Mouse (Mus musculus): ENCODE measurements at regions not wholly inside any gene's neighbourhood (a gene's known extent, or its start where the extent isn't known, plus 50 kb on each side); places are given as distances from the start of the nearest gene placed in this dataset.

DNA sequence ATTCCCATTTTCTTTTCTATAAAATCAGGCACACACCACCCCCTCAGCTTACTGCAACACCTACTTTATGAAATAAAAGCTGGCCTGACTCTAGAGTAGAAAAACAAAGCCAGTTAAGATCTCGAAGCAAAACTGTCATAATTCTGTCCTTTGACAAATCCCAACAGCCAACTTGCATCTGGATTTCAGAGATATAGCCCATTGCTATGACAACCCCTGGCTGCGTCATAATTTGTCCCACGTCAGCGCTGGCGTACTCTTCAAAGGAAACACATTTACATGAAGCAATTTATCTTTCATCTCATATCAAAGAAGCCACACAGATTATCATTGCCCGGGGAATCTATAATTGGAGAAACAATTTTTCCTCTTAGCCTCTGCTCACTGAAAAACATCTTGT is 126.4 kb downstream of the Gm9817 start:
- no peak overlapping the region for H3K9ac ChIP-seq (ENCODE audit: low read depth, low read length)
- H3K4me2 ChIP-seq (ENCODE audit: low read depth, low read length) = no peak overlapping the region
- H3K27ac ChIP-seq (ENCODE audit: low read length) = no peak overlapping the region
- no peaks in the 10 kb centered on the region for H3K9me3 ChIP-seq (replicated peaks; ENCODE audit: control insufficient read depth, low read length)
- 42% methylated on average over 6 of the region's 6 CpGs for whole genome bisulfite sequencing (ENCODE audit: insufficient replicate concordance)
- no peak overlapping the region for H3K4me3 ChIP-seq (ENCODE audit: low read depth, low read length)
- H3K4me1 ChIP-seq (ENCODE audit: control insufficient read depth, low read depth, low read length) = no peaks in the 10 kb centered on the region
- peaks cover 32% of the 10 kb centered on the region for H3K27me3 ChIP-seq (ENCODE audit: control insufficient read depth, insufficient read depth, low read depth, low read length)
- no peaks in the 10 kb centered on the region for H3K36me3 ChIP-seq (ENCODE audit: control insufficient read depth, insufficient read depth)
- ATAC-seq (ENCODE audit: low read depth) = no peak

DNA sequence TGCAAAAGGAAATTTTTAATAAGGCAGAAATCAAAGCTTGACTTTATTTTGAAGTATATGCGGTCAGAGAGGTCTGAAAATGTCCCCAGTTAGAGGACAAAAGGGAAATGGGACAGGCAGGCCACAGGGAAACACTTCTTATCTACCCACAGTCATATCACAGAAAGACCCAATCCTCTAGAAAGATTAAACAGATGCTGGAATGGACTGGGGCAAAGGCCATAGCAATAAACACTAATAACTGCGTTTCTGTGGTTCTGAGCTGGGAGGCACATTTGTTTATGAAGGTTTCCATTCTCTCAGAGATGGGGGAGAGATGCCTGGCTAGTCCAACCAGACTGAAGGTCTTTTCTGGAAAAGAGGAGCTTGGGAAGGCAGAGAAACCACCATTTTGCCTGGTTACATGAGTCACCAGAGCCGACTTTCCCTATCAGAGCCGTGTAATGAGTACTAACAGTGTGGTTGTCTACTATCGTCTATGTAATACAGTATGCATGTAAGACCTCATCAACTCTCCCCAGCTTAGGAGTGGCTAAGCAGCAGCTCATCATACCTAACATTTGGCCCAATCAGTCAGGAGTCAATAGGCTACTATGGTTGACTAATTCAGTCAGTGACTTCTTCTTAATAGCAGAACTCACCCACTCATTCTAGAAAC is 130.2 kb downstream of the Gm9817 start:
- no peak overlapping the region for H3K4me3 ChIP-seq (ENCODE audit: low read depth, low read length)
- H3K27ac ChIP-seq (ENCODE audit: low read length) = no peak overlapping the region
- no peaks in the 10 kb centered on the region for H3K9me3 ChIP-seq (replicated peaks; ENCODE audit: control insufficient read depth, low read length)
- no peak overlapping the region for H3K4me2 ChIP-seq (ENCODE audit: low read depth, low read length)
- H3K9ac ChIP-seq (ENCODE audit: low read depth, low read length) = no peak overlapping the region
- peaks cover 39% of the 10 kb centered on the region for H3K27me3 ChIP-seq (ENCODE audit: control insufficient read depth, insufficient read depth, low read depth, low read length)
- H3K4me1 ChIP-seq (ENCODE audit: control insufficient read depth, low read depth, low read length) = no peaks in the 10 kb centered on the region
- no peak for ATAC-seq (ENCODE audit: low read depth)
- 46% methylated on average over 5 of the region's 5 CpGs for WGBS (ENCODE audit: insufficient replicate concordance)
- no peaks in the 10 kb centered on the region for H3K36me3 ChIP-seq (ENCODE audit: control insufficient read depth, insufficient read depth)

DNA sequence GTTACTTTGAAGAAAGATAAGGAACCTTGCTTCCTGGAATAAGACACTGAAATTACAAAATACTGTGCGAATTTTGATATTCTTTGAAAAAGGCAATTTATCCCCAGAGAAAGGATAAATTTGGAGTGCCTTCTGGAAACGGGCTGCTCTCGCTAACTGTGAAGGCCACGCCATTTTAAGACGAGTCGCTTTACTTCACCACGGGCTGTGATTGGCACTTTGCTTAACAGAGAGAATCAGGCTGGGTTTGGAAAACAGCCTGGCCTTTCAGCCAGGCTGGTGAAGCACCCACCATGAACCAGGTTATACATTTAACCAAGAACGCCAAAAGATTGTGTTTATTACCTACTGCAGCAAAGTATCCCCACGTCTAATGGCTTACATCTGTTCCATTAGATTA is 132.7 kb downstream of the Gm9817 start:
- Histone ChIP-seq H3K4me2 (ENCODE audit: low read depth, low read length) (no peak overlapping the region), H3K4me3 (ENCODE audit: low read depth, low read length) (no peak overlapping the region), H3K27ac (ENCODE audit: low read length) (no peak overlapping the region), H3K9ac (ENCODE audit: low read depth, low read length) (no peak overlapping the region), H3K4me1 (ENCODE audit: control insufficient read depth, low read depth, low read length) (no peaks in the 10 kb centered on the region), H3K36me3 (ENCODE audit: control insufficient read depth, insufficient read depth) (no peaks in the 10 kb centered on the region), H3K9me3 (replicated peaks; ENCODE audit: control insufficient read depth, low read length) (no peaks in the 10 kb centered on the region), H3K27me3 (ENCODE audit: control insufficient read depth, insufficient read depth, low read depth, low read length) (peaks cover 43% of the 10 kb centered on the region)
- no peak for ATAC-seq (ENCODE audit: low read depth)
- WGBS (ENCODE audit: insufficient replicate concordance) = 60% methylated on average over 9 of the region's 9 CpGs

DNA sequence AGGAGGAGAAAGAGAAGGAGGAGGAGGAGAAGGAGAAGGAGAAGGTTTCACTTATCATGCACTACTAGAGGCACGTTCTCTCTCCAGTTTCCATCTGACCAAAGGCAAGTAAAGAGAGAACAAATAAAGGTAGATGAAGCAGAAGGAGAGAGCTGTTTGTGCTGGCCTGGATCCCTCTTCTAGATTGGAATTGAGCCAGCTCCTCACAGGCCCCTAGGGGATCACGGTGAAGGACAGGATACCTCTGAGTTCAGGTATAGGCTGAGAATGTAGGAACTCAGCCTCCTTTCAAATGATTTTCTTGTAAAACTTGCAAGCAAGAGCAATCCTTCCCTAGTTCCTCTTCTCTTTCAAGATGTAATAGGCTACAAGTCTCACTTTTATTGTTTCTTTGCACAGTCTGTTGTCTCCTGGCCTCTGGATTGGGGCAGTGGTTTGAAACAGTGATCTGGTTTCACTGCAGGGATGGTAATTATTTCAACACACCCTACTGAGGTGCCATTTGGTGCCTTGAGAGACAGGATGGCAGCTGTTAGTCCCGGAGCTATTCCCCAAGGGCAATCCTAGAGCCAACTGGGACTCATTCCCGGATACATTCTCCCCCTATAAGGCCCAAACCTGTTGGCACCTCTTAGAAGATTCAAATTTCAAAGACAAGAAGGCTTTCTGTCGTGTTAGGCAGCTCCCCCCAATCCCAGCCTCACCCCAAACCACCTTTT is 134.8 kb downstream of the Gm9817 start:
- ATAC-seq (ENCODE audit: low read depth) = no peak
- Histone ChIP-seq H3K9me3 (replicated peaks; ENCODE audit: control insufficient read depth, low read length) (no peaks in the 10 kb centered on the region), H3K27me3 (ENCODE audit: control insufficient read depth, insufficient read depth, low read depth, low read length) (peaks cover 35% of the 10 kb centered on the region), H3K27ac (ENCODE audit: low read length) (no peak overlapping the region), H3K9ac (ENCODE audit: low read depth, low read length) (no peak overlapping the region), H3K36me3 (ENCODE audit: control insufficient read depth, insufficient read depth) (no peaks in the 10 kb centered on the region), H3K4me1 (ENCODE audit: control insufficient read depth, low read depth, low read length) (no peaks in the 10 kb centered on the region), H3K4me3 (ENCODE audit: low read depth, low read length) (no peak overlapping the region), H3K4me2 (ENCODE audit: low read depth, low read length) (no peak overlapping the region)
- 30% methylated on average over 5 of the region's 5 CpGs for WGBS (ENCODE audit: insufficient replicate concordance)

DNA sequence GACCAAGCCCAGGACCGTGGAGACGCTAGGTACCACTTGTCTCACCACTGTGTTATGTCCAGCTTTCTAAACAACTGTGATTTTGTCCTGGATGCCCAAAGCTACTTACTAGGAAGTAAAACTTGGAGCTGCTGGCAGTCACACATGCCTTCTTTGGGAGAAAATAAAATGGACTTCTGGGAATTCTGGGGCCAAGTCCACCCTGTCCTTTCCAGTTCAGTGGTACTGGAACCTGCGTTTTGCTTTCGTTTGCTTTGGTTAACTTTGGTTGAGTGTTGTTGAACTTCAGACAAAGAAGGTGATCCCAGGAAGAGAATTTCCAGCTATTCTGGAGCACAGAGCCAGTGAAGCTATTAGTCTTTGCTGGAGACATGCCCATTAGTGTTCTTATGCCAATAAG is 139.8 kb downstream of the Gm9817 start:
- Histone ChIP-seq H3K36me3 (ENCODE audit: control insufficient read depth, insufficient read depth) (no peaks in the 10 kb centered on the region), H3K9ac (ENCODE audit: low read depth, low read length) (no peak overlapping the region), H3K27me3 (ENCODE audit: control insufficient read depth, insufficient read depth, low read depth, low read length) (peaks cover 46% of the 10 kb centered on the region), H3K4me3 (ENCODE audit: low read depth, low read length) (no peak overlapping the region), H3K4me1 (ENCODE audit: control insufficient read depth, low read depth, low read length) (no peaks in the 10 kb centered on the region), H3K27ac (ENCODE audit: low read length) (no peak overlapping the region), H3K9me3 (replicated peaks; ENCODE audit: control insufficient read depth, low read length) (no peaks in the 10 kb centered on the region), H3K4me2 (ENCODE audit: low read depth, low read length) (no peak overlapping the region)
- 67% methylated on average over 4 of the region's 4 CpGs for WGBS (ENCODE audit: insufficient replicate concordance)
- ATAC-seq (ENCODE audit: low read depth) = no peak

DNA sequence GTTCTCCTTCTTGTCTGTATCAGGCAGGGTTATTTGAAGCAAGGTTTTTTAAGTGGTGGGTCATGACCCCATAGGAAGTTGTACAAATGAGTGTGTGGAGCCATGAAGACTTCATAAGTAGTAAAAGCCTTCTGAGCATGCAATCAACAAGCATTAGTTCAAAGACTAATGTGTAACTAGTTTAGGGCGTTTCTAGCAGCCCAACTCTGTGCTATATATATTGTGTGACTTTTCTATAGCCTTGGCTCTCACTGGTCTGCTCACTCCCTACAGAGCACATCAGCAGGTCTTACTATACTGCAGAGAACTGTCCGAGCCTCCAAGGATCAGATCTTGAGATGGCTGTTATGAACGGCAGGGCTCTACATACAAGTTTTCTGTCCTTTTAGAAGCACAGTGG is 141.2 kb downstream of the Gm9817 start:
- H3K4me2 ChIP-seq (ENCODE audit: low read depth, low read length) = no peak overlapping the region
- H3K4me1 ChIP-seq (ENCODE audit: control insufficient read depth, low read depth, low read length) = no peaks in the 10 kb centered on the region
- H3K27me3 ChIP-seq (ENCODE audit: control insufficient read depth, insufficient read depth, low read depth, low read length) = peaks cover 50% of the 10 kb centered on the region
- H3K9me3 ChIP-seq (replicated peaks; ENCODE audit: control insufficient read depth, low read length) = no peaks in the 10 kb centered on the region
- 61% methylated on average over 3 of the region's 3 CpGs for WGBS (ENCODE audit: insufficient replicate concordance)
- H3K36me3 ChIP-seq (ENCODE audit: control insufficient read depth, insufficient read depth) = no peaks in the 10 kb centered on the region
- no peak overlapping the region for H3K27ac ChIP-seq (ENCODE audit: low read length)
- H3K4me3 ChIP-seq (ENCODE audit: low read depth, low read length) = no peak overlapping the region
- no peak overlapping the region for H3K9ac ChIP-seq (ENCODE audit: low read depth, low read length)
- no peak for ATAC-seq (ENCODE audit: low read depth)

DNA sequence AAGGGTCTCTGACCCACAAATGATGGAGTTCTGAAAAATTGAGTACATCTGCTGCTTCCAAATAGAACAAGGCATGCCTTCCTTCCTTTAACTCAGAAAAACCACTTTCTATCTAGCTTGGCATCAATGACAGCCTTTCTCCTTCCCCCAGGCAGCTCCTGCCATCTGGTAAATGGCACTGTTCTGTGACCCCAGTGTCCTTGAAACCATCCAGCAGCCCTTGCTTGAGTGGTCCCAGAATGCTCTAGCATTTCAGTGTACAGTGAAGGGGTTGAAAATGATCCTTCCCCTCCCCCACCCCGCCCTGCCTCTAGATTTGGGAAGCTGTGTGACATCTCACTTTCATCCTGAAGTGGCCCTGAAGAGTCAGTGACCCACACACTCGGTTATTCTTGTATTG is 152.3 kb downstream of the Gm9817 start:
- no peak overlapping the region for H3K4me2 ChIP-seq (ENCODE audit: low read depth, low read length)
- no peak overlapping the region for H3K4me3 ChIP-seq (ENCODE audit: low read depth, low read length)
- no peak for ATAC-seq (ENCODE audit: low read depth)
- no peaks in the 10 kb centered on the region for H3K4me1 ChIP-seq (ENCODE audit: control insufficient read depth, low read depth, low read length)
- 33% methylated on average over 2 of the region's 2 CpGs for WGBS (ENCODE audit: insufficient replicate concordance)
- H3K9ac ChIP-seq (ENCODE audit: low read depth, low read length) = no peak overlapping the region
- no peaks in the 10 kb centered on the region for H3K9me3 ChIP-seq (replicated peaks; ENCODE audit: control insufficient read depth, low read length)
- H3K36me3 ChIP-seq (ENCODE audit: control insufficient read depth, insufficient read depth) = no peaks in the 10 kb centered on the region
- H3K27me3 ChIP-seq (ENCODE audit: control insufficient read depth, insufficient read depth, low read depth, low read length) = peaks cover 40% of the 10 kb centered on the region
- no peak overlapping the region for H3K27ac ChIP-seq (ENCODE audit: low read length)

DNA sequence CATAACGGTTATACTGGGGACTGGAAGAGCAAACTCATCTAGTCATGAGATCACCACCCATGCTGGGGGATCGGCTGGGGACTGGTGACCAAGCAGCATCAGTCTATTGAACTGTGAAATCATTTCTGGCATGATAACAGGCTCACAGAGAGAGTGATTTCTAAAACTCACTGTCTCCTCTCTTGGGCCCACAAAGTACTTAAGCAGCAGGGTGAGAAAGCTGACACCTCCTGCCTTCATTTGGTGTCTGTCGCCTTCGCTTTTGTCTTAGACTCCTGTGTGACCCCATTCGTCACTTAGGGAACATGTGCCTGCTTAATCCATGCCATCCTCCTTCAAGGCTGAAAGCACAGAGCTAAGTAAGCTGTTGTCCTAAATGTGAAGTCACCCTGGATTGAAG is 154.3 kb upstream of the Mylip start:
- Histone ChIP-seq H3K27ac (ENCODE audit: low read length) (no peak overlapping the region), H3K9me3 (replicated peaks; ENCODE audit: control insufficient read depth, low read length) (no peaks in the 10 kb centered on the region), H3K4me3 (ENCODE audit: low read depth, low read length) (no peak overlapping the region), H3K4me1 (ENCODE audit: control insufficient read depth, low read depth, low read length) (no peaks in the 10 kb centered on the region), H3K4me2 (ENCODE audit: low read depth, low read length) (no peak overlapping the region), H3K27me3 (ENCODE audit: control insufficient read depth, insufficient read depth, low read depth, low read length) (peaks cover 63% of the 10 kb centered on the region), H3K9ac (ENCODE audit: low read depth, low read length) (no peak overlapping the region), H3K36me3 (ENCODE audit: control insufficient read depth, insufficient read depth) (no peaks in the 10 kb centered on the region)
- ATAC-seq (ENCODE audit: low read depth) = no peak
- WGBS (ENCODE audit: insufficient replicate concordance) = 60% methylated on average over 5 of the region's 5 CpGs

DNA sequence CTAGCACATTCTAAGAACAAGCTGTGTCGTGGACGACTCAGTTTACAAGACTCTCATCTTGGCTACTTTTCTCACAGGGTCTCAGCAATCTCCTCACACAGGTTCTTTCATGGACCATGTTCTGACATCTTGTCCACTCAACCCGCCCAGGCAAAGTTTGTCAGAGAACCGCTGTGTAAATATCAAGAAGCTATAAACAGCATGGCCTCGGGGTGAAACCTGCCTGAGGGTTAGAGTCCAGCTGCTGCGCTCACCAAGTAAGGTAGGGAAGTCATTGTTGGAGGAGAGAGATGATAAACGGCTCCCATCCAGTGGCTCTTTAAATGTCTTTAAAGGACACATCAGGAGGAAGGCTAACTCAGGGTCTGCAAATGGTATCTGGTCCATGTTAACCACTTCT is 151.3 kb upstream of the Mylip start:
- Histone ChIP-seq H3K9me3 (replicated peaks; ENCODE audit: control insufficient read depth, low read length) (no peaks in the 10 kb centered on the region), H3K36me3 (ENCODE audit: control insufficient read depth, insufficient read depth) (no peaks in the 10 kb centered on the region), H3K4me2 (ENCODE audit: low read depth, low read length) (no peak overlapping the region), H3K27me3 (ENCODE audit: control insufficient read depth, insufficient read depth, low read depth, low read length) (peaks cover 66% of the 10 kb centered on the region), H3K27ac (ENCODE audit: low read length) (no peak overlapping the region), H3K4me1 (ENCODE audit: control insufficient read depth, low read depth, low read length) (no peaks in the 10 kb centered on the region), H3K9ac (ENCODE audit: low read depth, low read length) (no peak overlapping the region), H3K4me3 (ENCODE audit: low read depth, low read length) (no peak overlapping the region)
- no peak for ATAC-seq (ENCODE audit: low read depth)
- 64% methylated on average over 7 of the region's 7 CpGs for WGBS (ENCODE audit: insufficient replicate concordance)
